Mouse (Mus musculus) bone marrow, adult 2 months (tissue): ENCODE results near the gene Pmepa1.

Source experiments
- CTCF ChIP-seq: fragments of 200-500 bp; IDR thresholded peaks from 2 replicates; pipeline ENCODE4 v1.5.1; 2011; ENCODE audit warnings: low read length, control low read depth; ENCODE audit not compliant: control insufficient read depth, insufficient read depth
- POLR2A ChIP-seq: fragments of 200-500 bp; IDR thresholded peaks from 2 replicates; pipeline ENCODE4 v1.6.1; 2011; ENCODE audit warnings: low read depth, mild to moderate bottlenecking, control low read depth, low read length, borderline replicate concordance; ENCODE audit not compliant: control insufficient read depth

- no peak for TF ChIP-seq CTCF
- TF ChIP-seq POLR2A, result no peak
Measured at GRCm38 (mm10) chr2:173194796-173195195, 81.5 kb downstream of the Pmepa1 start.
